Mouse (Mus musculus) MEL (cell line): ENCODE data around the gene Ada.

Source experiments
- CTCF ChIP-seq, 3 experiments: IDR thresholded peaks in 2 of 3; conservative IDR thresholded peaks in 1 of 3; 2 replicates each; pipeline ENCODE4 v1.5.1; 2011 to 2012; ENCODE audit warnings: low read length in 3 of 3, low read depth in 2 of 3, mild to moderate bottlenecking in 2 of 3, improper control_type of control experiment in 1 of 3, inconsistent platforms in 1 of 3, mixed read lengths in 1 of 3, moderate library complexity in 1 of 3; ENCODE audit not compliant: control insufficient read depth in 1 of 3, insufficient read depth in 1 of 3, poor library complexity in 1 of 3, severe bottlenecking in 1 of 3
- EP300 ChIP-seq, 2 experiments: IDR thresholded peaks; 2 replicates each; pipeline ENCODE4 v1.6.1; 2011; ENCODE audit warnings: improper control_type of control experiment in 2 of 2, low read length in 2 of 2, low read depth in 1 of 2, mild to moderate bottlenecking in 1 of 2
- MYC ChIP-seq: IDR thresholded peaks from 2 replicates; pipeline ENCODE4 v1.6.1; 2011; ENCODE audit warnings: low read depth, mild to moderate bottlenecking, low read length, improper control_type of control experiment, moderate library complexity
- POLR2A ChIP-seq, 2 experiments: IDR thresholded peaks; 2 replicates each; pipeline ENCODE4 v1.6.1; 2011 to 2012; ENCODE audit warnings: low read length in 2 of 2, mild to moderate bottlenecking in 2 of 2, control low read depth in 1 of 2, improper control_type of control experiment in 1 of 2, low read depth in 1 of 2, moderate library complexity in 1 of 2; ENCODE audit not compliant: control insufficient read depth in 1 of 2, insufficient read depth in 1 of 2, poor library complexity in 1 of 2
- SIN3A ChIP-seq: IDR thresholded peaks from 2 replicates; pipeline ENCODE4 v1.6.1; 2012; ENCODE audit warnings: low read length, improper control_type of control experiment, inconsistent platforms
- ZC3H11A ChIP-seq: IDR thresholded peaks from 2 replicates; pipeline ENCODE4 v1.6.1; 2012; ENCODE audit warnings: low read depth, mild to moderate bottlenecking, inconsistent platforms, low read length, improper control_type of control experiment

GRCm38 (mm10) chr2:163699078-163699780, 50.8 kb downstream of the Ada start:
- TF ChIP-seq CTCF (IDR thresholded peaks at IDR 0.05 in 2 of 3, conservative IDR thresholded peaks at IDR 0.05 in 1 of 3; ENCODE audit: control insufficient read depth in 1 of 3, insufficient read depth in 1 of 3, low read depth in 2 of 3, low read length in 3 of 3, poor library complexity in 1 of 3, severe bottlenecking in 1 of 3), result no peak
- TF ChIP-seq ZC3H11A, result no peak
- TF ChIP-seq EP300 (IDR thresholded peaks at IDR 0.05; ENCODE audit: low read depth in 1 of 2, low read length in 2 of 2), result peak; percentile 12 to 57; a peak in 2 of 4 replicates
- no peak for TF ChIP-seq POLR2A (IDR thresholded peaks at IDR 0.05; ENCODE audit: control insufficient read depth in 1 of 2, insufficient read depth in 1 of 2, low read depth in 1 of 2, low read length in 2 of 2, poor library complexity in 1 of 2)
- no peak for TF ChIP-seq SIN3A
- TF ChIP-seq MYC, result peak; percentile 76
